Mouse (Mus musculus) ES-E14 (cell line): ENCODE data around the gene Sh2d5.

ENCODE experiments used
- CHD2 ChIP-seq: IDR thresholded peaks from 2 replicates; pipeline ENCODE4 v1.6.1; 2014; ENCODE audit warnings: mild to moderate bottlenecking, low read depth, low read length, inconsistent platforms
- MAFK ChIP-seq: IDR thresholded peaks from 2 replicates; pipeline ENCODE4 v1.6.1; 2014; ENCODE audit warnings: mild to moderate bottlenecking, low read depth, low read length, inconsistent platforms; ENCODE audit not compliant: insufficient read depth
- ZC3H11A ChIP-seq: IDR thresholded peaks from 2 replicates; pipeline ENCODE4 v1.6.1; 2012; ENCODE audit warnings: low read depth, mild to moderate bottlenecking, inconsistent platforms, low read length, borderline replicate concordance
- ZNF384 ChIP-seq: IDR thresholded peaks from 2 replicates; pipeline ENCODE4 v1.6.1; 2012; ENCODE audit warnings: low read depth, low read length, inconsistent platforms

- TF ChIP-seq ZC3H11A (no peak), ZNF384 (no peak), CHD2 (no peak), MAFK (no peak)
Measured at GRCm38 (mm10) chr4:138217441-138217840, 32.8 kb upstream of the Sh2d5 start.
